Mouse (Mus musculus): Measurements from ENCODE around the gene Scpep1. TPM values are rescaled to one million over a fixed set of nuclear protein-coding genes. Genes with fewer than 3 reads are reported as not detected.
"Not testable (repeated sequence)": the region's sequence is repeated elsewhere in the genome, so short reads cannot be mapped to it uniquely, and the experiment has no call there.

The Scpep1 gene
- 27.8 and 31.7 TPM in 2 replicates for polyA plus RNA-seq (2015; fragmentation: Nextera tagmentation; extraction: Ambion mirVana)

- peak within 1 kb of the TSS; percentile 55 for H3K4me3 ChIP-seq
These were observed at the start of gene Scpep1 for GRCm38 (mm10) chr11:88955217-88955969. TSS of gene Scpep1 (minus strand) at chr11:88955465.

GRCm38 (mm10) chr11:89003726-89004125, 48.5 kb upstream of the Scpep1 start:
- no peak overlapping the region for H3K27ac ChIP-seq
- no peak overlapping the region for H3K4me2 ChIP-seq
- H3K9ac ChIP-seq = no peak overlapping the region
- no peaks in the 10 kb centered on the region for H3K36me3 ChIP-seq (replicated peaks)
- H3K4me3 ChIP-seq = no peak overlapping the region
- peaks cover 16% of the 10 kb centered on the region for H3K27me3 ChIP-seq (replicated peaks)
- no peak for ATAC-seq (replicated peaks)
- peaks cover 7% of the 10 kb centered on the region; the same call in 1 of the 2 replicates for H3K4me1 ChIP-seq
- WGBS = 86% methylated on average over 4 of the region's 4 CpGs
- no peaks in the 10 kb centered on the region for H3K9me3 ChIP-seq

More at GRCm38 (mm10) chr11:88955217-88955969, at the start of gene Scpep1:
- Histone ChIP-seq H3K36me3 (replicated peaks) (no peaks in the 10 kb centered on the region), H3K9ac (peak within 1 kb of the TSS; percentile 51), H3K27me3 (replicated peaks) (no peaks in the 10 kb centered on the region), H3K27ac (peak within 1 kb of the TSS; percentile 68), H3K4me1 (peaks cover 13% of the 10 kb centered on the region; the same call in 1 of the 2 replicates), H3K4me2 (peak within 1 kb of the TSS; percentile 59), H3K9me3 (no peaks in the 10 kb centered on the region)
- peak; percentile 97 for ATAC-seq (replicated peaks)
- WGBS = 4% methylated on average over 34 of the region's 34 CpGs

GRCm38 (mm10) chr11:89003078-89003477, 47.8 kb upstream of the Scpep1 start:
- H3K27me3 ChIP-seq (replicated peaks) = peaks cover 18% of the 10 kb centered on the region
- H3K4me3 ChIP-seq = no peak overlapping the region
- no peak overlapping the region for H3K27ac ChIP-seq
- H3K36me3 ChIP-seq (replicated peaks) = no peaks in the 10 kb centered on the region
- peaks cover 7% of the 10 kb centered on the region; the same call in 1 of the 2 replicates for H3K4me1 ChIP-seq
- no peak for ATAC-seq (replicated peaks)
- 69% methylated on average over 6 of the region's 6 CpGs for WGBS
- H3K9me3 ChIP-seq = no peaks in the 10 kb centered on the region
- H3K9ac ChIP-seq = no peak overlapping the region
- no peak overlapping the region for H3K4me2 ChIP-seq

GRCm38 (mm10) chr11:89002621-89003020, 47.4 kb upstream of the Scpep1 start:
- H3K27me3 ChIP-seq (replicated peaks) = peaks cover 18% of the 10 kb centered on the region
- WGBS = 72% methylated on average over 5 of the region's 5 CpGs
- peaks cover 7% of the 10 kb centered on the region; the same call in 1 of the 2 replicates for H3K4me1 ChIP-seq
- H3K27ac ChIP-seq = no peak overlapping the region
- H3K36me3 ChIP-seq (replicated peaks) = no peaks in the 10 kb centered on the region
- H3K9ac ChIP-seq = no peak overlapping the region
- ATAC-seq (replicated peaks) = no peak
- H3K9me3 ChIP-seq = no peaks in the 10 kb centered on the region
- H3K4me3 ChIP-seq = no peak overlapping the region
- no peak overlapping the region for H3K4me2 ChIP-seq

- Histone ChIP-seq H3K27me3 (replicated peaks) (peaks cover 18% of the 10 kb centered on the region), H3K4me3 (no peak overlapping the region), H3K9ac (no peak overlapping the region), H3K27ac (no peak overlapping the region), H3K36me3 (replicated peaks) (no peaks in the 10 kb centered on the region), H3K4me1 (peaks cover 7% of the 10 kb centered on the region; the same call in 1 of the 2 replicates), H3K9me3 (no peaks in the 10 kb centered on the region), H3K4me2 (no peak overlapping the region)
- 91% methylated on average over 5 of the region's 5 CpGs for WGBS
- no peak for ATAC-seq (replicated peaks)
These were observed 46.8 kb upstream of the Scpep1 start for GRCm38 (mm10) chr11:89002068-89002467.

- no peak for ATAC-seq (replicated peaks)
- no peak overlapping the region for H3K9ac ChIP-seq
- peaks cover 18% of the 10 kb centered on the region for H3K27me3 ChIP-seq (replicated peaks)
- H3K27ac ChIP-seq = no peak overlapping the region
- H3K36me3 ChIP-seq (replicated peaks) = no peaks in the 10 kb centered on the region
- H3K9me3 ChIP-seq = no peaks in the 10 kb centered on the region
- no peak overlapping the region for H3K4me3 ChIP-seq
- H3K4me2 ChIP-seq = no peak overlapping the region
- WGBS = 96% methylated on average over 7 of the region's 7 CpGs
- peaks cover 7% of the 10 kb centered on the region; the same call in 1 of the 2 replicates for H3K4me1 ChIP-seq
These were observed 46.3 kb upstream of the Scpep1 start for GRCm38 (mm10) chr11:89001569-89001968.

GRCm38 (mm10) chr11:89000527-89000819, 45.2 kb upstream of the Scpep1 start:
- no peak overlapping the region for H3K9ac ChIP-seq
- no peak for ATAC-seq (replicated peaks)
- H3K9me3 ChIP-seq = no peaks in the 10 kb centered on the region
- H3K27ac ChIP-seq = no peak overlapping the region
- peaks cover 7% of the 10 kb centered on the region; the same call in 1 of the 2 replicates for H3K4me1 ChIP-seq
- peak overlapping the region; percentile 35; the same call in 1 of the 2 replicates for H3K4me3 ChIP-seq
- H3K36me3 ChIP-seq (replicated peaks) = no peaks in the 10 kb centered on the region
- H3K27me3 ChIP-seq (replicated peaks) = peaks cover 18% of the 10 kb centered on the region
- no peak overlapping the region for H3K4me2 ChIP-seq

GRCm38 (mm10) chr11:88999723-89000526, 44.7 kb upstream of the Scpep1 start:
- no peaks in the 10 kb centered on the region for H3K36me3 ChIP-seq (replicated peaks)
- peak overlapping the region; percentile 35 for H3K4me3 ChIP-seq
- H3K9me3 ChIP-seq = no peaks in the 10 kb centered on the region
- WGBS = 27% methylated on average over 33 of the region's 33 CpGs
- ATAC-seq (replicated peaks) = no peak
- no peak overlapping the region for H3K9ac ChIP-seq
- H3K4me1 ChIP-seq = peaks cover 7% of the 10 kb centered on the region; the same call in 1 of the 2 replicates
- H3K27me3 ChIP-seq (replicated peaks) = peaks cover 18% of the 10 kb centered on the region
- H3K27ac ChIP-seq = no peak overlapping the region
- H3K4me2 ChIP-seq = peak overlapping the region; percentile 47

- H3K9ac ChIP-seq = no peak within 1 kb of the TSS
- no peak for ATAC-seq (replicated peaks)
- no peaks in the 10 kb centered on the region for H3K9me3 ChIP-seq
- peaks cover 18% of the 10 kb centered on the region for H3K27me3 ChIP-seq (replicated peaks)
- H3K4me2 ChIP-seq = peak within 1 kb of the TSS; percentile 47
- H3K4me1 ChIP-seq = peaks cover 7% of the 10 kb centered on the region; the same call in 1 of the 2 replicates
- no peaks in the 10 kb centered on the region for H3K36me3 ChIP-seq (replicated peaks)
- WGBS = 3% methylated on average over 48 of the region's 48 CpGs
- H3K27ac ChIP-seq = no peak within 1 kb of the TSS
- H3K4me3 ChIP-seq = peak within 1 kb of the TSS; percentile 35
These were observed 43.9 kb upstream of the Scpep1 start, which contains the start of gene Trim25 for GRCm38 (mm10) chr11:88998974-88999722. TSS of gene Trim25 (plus strand) at chr11:88999376.

- no peak overlapping the region for H3K4me3 ChIP-seq
- no peak for ATAC-seq (replicated peaks)
- H3K4me1 ChIP-seq = peaks cover 7% of the 10 kb centered on the region; the same call in 1 of the 2 replicates
- H3K9ac ChIP-seq = no peak overlapping the region
- no peak overlapping the region for H3K4me2 ChIP-seq
- 16% methylated on average over 3 of the region's 3 CpGs for WGBS
- no peaks in the 10 kb centered on the region for H3K36me3 ChIP-seq (replicated peaks)
- H3K9me3 ChIP-seq = no peaks in the 10 kb centered on the region
- no peak overlapping the region for H3K27ac ChIP-seq
- peaks cover 18% of the 10 kb centered on the region for H3K27me3 ChIP-seq (replicated peaks)
These were observed 43.1 kb upstream of the Scpep1 start for GRCm38 (mm10) chr11:88998406-88998805.

GRCm38 (mm10) chr11:88997343-88997742, 42.1 kb upstream of the Scpep1 start:
- WGBS = 87% methylated on average over 5 of the region's 5 CpGs
- not testable (repeated sequence) for H3K9ac ChIP-seq

GRCm38 (mm10) chr11:88996427-88996826, 41.2 kb upstream of the Scpep1 start:
- Histone ChIP-seq H3K27me3 (replicated peaks) (peaks cover 18% of the 10 kb centered on the region), H3K27ac (no peak overlapping the region), H3K4me1 (peaks cover 7% of the 10 kb centered on the region; the same call in 1 of the 2 replicates), H3K9me3 (no peaks in the 10 kb centered on the region), H3K4me2 (no peak overlapping the region), H3K9ac (no peak overlapping the region), H3K36me3 (replicated peaks) (no peaks in the 10 kb centered on the region), H3K4me3 (no peak overlapping the region)
- no peak for ATAC-seq (replicated peaks)
- WGBS = 76% methylated on average over 7 of the region's 7 CpGs

More at GRCm38 (mm10) chr11:88997343-88997742, 42.1 kb upstream of the Scpep1 start:
- H3K36me3 ChIP-seq (replicated peaks); H3K9me3 ChIP-seq; ATAC-seq (replicated peaks); H3K27ac ChIP-seq; H3K4me3 ChIP-seq; H3K4me2 ChIP-seq; H3K4me1 ChIP-seq: not testable (repeated sequence)
- H3K27me3 ChIP-seq (replicated peaks) = peaks cover 18% of the 10 kb centered on the region

All from midbrain, embryonic 15.5 days (tissue).